In genomic region chr10:120898785-120899762, GRCm38 (mm10) we compare ENCODE assay signal across 8 mouse cellular contexts. TPM values are rescaled to one million over a fixed set of nuclear protein-coding genes. Genes with fewer than 3 reads are reported as not detected.
DNase-seq lines count a peak whose midpoint lies in the region; ATAC-seq lines count a peak whose summit lies in the region.

Gene Msrb3, minus strand, starts transcription at chr10:120899101.

- peaks cover 5% of the 10 kb centered on the region; the same call in 1 of the 2 replicates for H3K27me3 ChIP-seq in intestine, embryonic 16.5 days (replicated peaks; ENCODE audit: control insufficient read depth, insufficient read depth, low read length)
- no peaks in the 10 kb centered on the region for H3K27me3 ChIP-seq in limb, embryonic 11.5 days (ENCODE audit: control insufficient read depth, insufficient read depth, low read length)
- H3K27me3 ChIP-seq in midbrain, embryonic 11.5 days (ENCODE audit: control insufficient read depth, insufficient read depth, low read length), result peaks cover 3% of the 10 kb centered on the region; the same call in 1 of the 2 replicates
- peaks cover 3% of the 10 kb centered on the region; the same call in 1 of the 2 replicates for H3K27me3 ChIP-seq in splenic B cell, adult 2 months (ENCODE audit: control insufficient read depth, insufficient read depth, low read length, poor library complexity, severe bottlenecking)

- H3K4me2 ChIP-seq in intestine, embryonic 16.5 days (ENCODE audit: low read depth, low read length), result peak within 1 kb of the TSS; percentile 94
- H3K4me2 ChIP-seq in limb, embryonic 11.5 days (ENCODE audit: low read depth, severe bottlenecking), result peak within 1 kb of the TSS; percentile 93
- H3K4me2 ChIP-seq in midbrain, embryonic 11.5 days, result peak within 1 kb of the TSS; percentile 96

- peak; percentile 17 to 35 for DNase-seq in spleen, adult 18-20 months
- no peak for DNase-seq in spleen, adult 12 weeks (ENCODE audit: low spot score)
- DNase-seq in embryo, embryonic 9.5 days (ENCODE audit: extremely low spot score), result peak; percentile 84
- peak; percentile 85 for DNase-seq in limb, embryonic 11.5 days (ENCODE audit: low spot score)
- peak; percentile 95 for DNase-seq in midbrain, embryonic 11.5 days (ENCODE audit: low spot score, missing footprints)
- DNase-seq in splenic B cell, adult 2 months (ENCODE audit: low read depth, low spot score), result peak; percentile 26

- H3K9ac ChIP-seq in intestine, embryonic 16.5 days (ENCODE audit: low read depth, low read length), result peak within 1 kb of the TSS; percentile 81
- H3K9ac ChIP-seq in limb, embryonic 11.5 days (ENCODE audit: low read length), result peak within 1 kb of the TSS; percentile 74
- peak within 1 kb of the TSS; percentile 69 for H3K9ac ChIP-seq in midbrain, embryonic 11.5 days (ENCODE audit: low read length)

- WGBS in intestine, embryonic 16.5 days, result 2% methylated on average over 64 of the region's 64 CpGs
- 5% methylated on average over 43 of the region's 64 CpGs for WGBS in limb, embryonic 11.5 days
- WGBS in midbrain, embryonic 11.5 days, result 4% methylated on average over 51 of the region's 64 CpGs

- H3K27ac ChIP-seq in intestine, embryonic 16.5 days (ENCODE audit: low read length), result peak within 1 kb of the TSS; percentile 87
- 0 out of 2 replicates have a peak within 1 kb of the TSS, but pooled peaks have one; percentile 3 for H3K27ac ChIP-seq in limb, embryonic 11.5 days (replicated peaks; ENCODE audit: low read depth, low read length)
- no peak within 1 kb of the TSS for H3K27ac ChIP-seq in midbrain, embryonic 11.5 days (ENCODE audit: low read depth, low read length)

- peak; percentile 40 for ATAC-seq in granulocyte monocyte progenitor cell, adult 5-6 weeks (replicated peaks; ENCODE audit: poor library complexity, severe bottlenecking)
- ATAC-seq in intestine, embryonic 16.5 days, result peak; percentile 62
- ATAC-seq in limb, embryonic 11.5 days (ENCODE audit: insufficient number of reproducible peaks, low FRiP score, low TSS enrichment, low read depth), result peak; percentile 76
- peak; percentile 90 for ATAC-seq in midbrain, embryonic 11.5 days (ENCODE audit: low FRiP score)

- H3K9me3 ChIP-seq in intestine, embryonic 16.5 days (ENCODE audit: control insufficient read depth, low read length), result no peaks in the 10 kb centered on the region
- H3K9me3 ChIP-seq in limb, embryonic 11.5 days (ENCODE audit: control insufficient read depth, low read length), result no peaks in the 10 kb centered on the region
- H3K9me3 ChIP-seq in midbrain, embryonic 11.5 days (ENCODE audit: control insufficient read depth, low read length), result no peaks in the 10 kb centered on the region

- no peaks in the 10 kb centered on the region for H3K36me3 ChIP-seq in intestine, embryonic 16.5 days (ENCODE audit: control insufficient read depth, insufficient read depth, low read length)
- H3K36me3 ChIP-seq in limb, embryonic 11.5 days (ENCODE audit: control insufficient read depth, insufficient read depth, low read length), result no peaks in the 10 kb centered on the region
- no peaks in the 10 kb centered on the region for H3K36me3 ChIP-seq in midbrain, embryonic 11.5 days (ENCODE audit: control insufficient read depth, insufficient read depth, low read length)
- no peaks in the 10 kb centered on the region for H3K36me3 ChIP-seq in splenic B cell, adult 2 months (ENCODE audit: control insufficient read depth, insufficient read depth, low read length, poor library complexity, severe bottlenecking)

- H3K4me1 ChIP-seq in intestine, embryonic 16.5 days (ENCODE audit: control insufficient read depth, insufficient read depth, low read length), result peaks cover 11% of the 10 kb centered on the region; the same call in 1 of the 2 replicates
- no peaks in the 10 kb centered on the region for H3K4me1 ChIP-seq in limb, embryonic 11.5 days (ENCODE audit: control insufficient read depth, insufficient read depth, low read length)
- H3K4me1 ChIP-seq in midbrain, embryonic 11.5 days (ENCODE audit: control insufficient read depth, insufficient read depth, low read length), result no peaks in the 10 kb centered on the region; the same call in none of the 2 replicates

- H3K4me3 ChIP-seq in intestine, embryonic 16.5 days (ENCODE audit: low read length), result peak within 1 kb of the TSS; percentile 70
- H3K4me3 ChIP-seq in limb, embryonic 11.5 days (ENCODE audit: low read depth, low read length), result peak within 1 kb of the TSS; percentile 73
- peak within 1 kb of the TSS; percentile 59 for H3K4me3 ChIP-seq in midbrain, embryonic 11.5 days (ENCODE audit: low read depth, low read length)

RNA-seq across cellular contexts. Expression of gene Msrb3, which starts in this region (rescaled TPM):
- total RNA-seq in granulocyte monocyte progenitor cell, adult 5-6 weeks (2014; fragmentation: Nextera tagmentation), result 0.60 and 0.84 TPM in 2 replicates
- total RNA-seq in granulocyte monocyte progenitor cell, adult 5-6 weeks (2017), result 0.36 and 0.52 TPM in 2 replicates
- polyA plus RNA-seq in intestine, embryonic 16.5 days (2015; fragmentation: Nextera tagmentation; extraction: Ambion mirVana), result 11.2 and 14.0 TPM in 2 replicates
- 7.5 and 7.8 TPM in 2 replicates for polyA plus RNA-seq in limb, embryonic 11.5 days (2014; fragmentation: Nextera tagmentation; extraction: Ambion mirVana)
- 3.9 and 4.6 TPM in 2 replicates for polyA plus RNA-seq in midbrain, embryonic 11.5 days (2014; fragmentation: Nextera tagmentation; extraction: Ambion mirVana)

Comparison
In these comparisons a context has a peak if more than half of its experiments do, and no peak if none do; other contexts are left out.
1. Peak in ATAC-seq in granulocyte monocyte progenitor cell, adult 5-6 weeks; RNA of the gene not detected or under 1 TPM.
2. ATAC-seq: peak in every context shown above with its lines; median percentile 90 in midbrain, embryonic 11.5 days; 76 in limb, embryonic 11.5 days; 62 in intestine, embryonic 16.5 days; 40 in granulocyte monocyte progenitor cell, adult 5-6 weeks.